Mouse (Mus musculus) midbrain, embryonic 15.5 days (tissue): ENCODE results near the gene Zfp991. TPM values are rescaled to one million over a fixed set of nuclear protein-coding genes. Genes with fewer than 3 reads are reported as not detected.
"Not testable (repeated sequence)": the region's sequence is repeated elsewhere in the genome, so short reads cannot be mapped to it uniquely, and the experiment has no call there.

Experiments
- ATAC-seq: fragments of 200-750 bp; cut with Nextera tagmentation; replicated peaks from 2 replicates; pipeline ENCODE4 v1.8.0; 2017; ENCODE audit warnings: moderate TSS enrichment
- H3K27ac ChIP-seq: fragments of 300-500 bp; sonication (generic); 2 replicates; pipeline ENCODE4 v1.5.1; 2015; ENCODE audit warnings: mild to moderate bottlenecking, inconsistent platforms
- H3K27me3 ChIP-seq: fragments of 300-500 bp; sonication (generic); replicated peaks from 2 replicates; pipeline ENCODE4 v1.6.1; 2015; ENCODE audit warnings: inconsistent platforms
- H3K36me3 ChIP-seq: fragments of 300-500 bp; sonication (generic); replicated peaks from 2 replicates; pipeline ENCODE4 v1.6.1; 2015; ENCODE audit warnings: inconsistent platforms
- H3K4me1 ChIP-seq: fragments of 300-500 bp; sonication (generic); 2 replicates; pipeline ENCODE4 v1.6.1; 2015; ENCODE audit warnings: inconsistent platforms
- H3K4me2 ChIP-seq: fragments of 300-500 bp; sonication (generic); 2 replicates; pipeline ENCODE4 v1.6.1; 2015; ENCODE audit warnings: inconsistent platforms, mild to moderate bottlenecking, moderate library complexity
- H3K4me3 ChIP-seq: fragments of 300-500 bp; sonication (generic); 2 replicates; pipeline ENCODE4 v1.5.1; 2015; ENCODE audit warnings: mild to moderate bottlenecking, inconsistent platforms
- H3K9ac ChIP-seq: fragments of 300-500 bp; sonication (generic); 2 replicates; pipeline ENCODE4 v1.6.1; 2015; ENCODE audit warnings: mild to moderate bottlenecking, inconsistent platforms
- H3K9me3 ChIP-seq: fragments of 300-500 bp; sonication (generic); 2 replicates; pipeline ENCODE4 v1.6.1; 2016; ENCODE audit warnings: inconsistent platforms
- WGBS: fragments of 180-500 bp; shearing (Covaris S2); methylation state at CpG from one replicate; pipeline ENCODE4 v1.1.7; 2015; ENCODE audit warnings: mixed read lengths; 5-methylcytosine and 5-hydroxymethylcytosine counted together
- polyA plus RNA-seq: library from polyadenylated mRNA; unstranded; fragments of >200 nt; fragmentation: Nextera tagmentation; extraction: Ambion mirVana; gene quantifications from 2 replicates; pipeline ENCODE4 v1.2.1, GENCODE M21; 2015

The Zfp991 gene
- polyA plus RNA-seq, 1 experiment from 2014 or later: 3.2 TPM

- not testable (repeated sequence) for H3K9me3 ChIP-seq, H3K27ac ChIP-seq, H3K4me2 ChIP-seq, H3K4me3 ChIP-seq, H3K36me3 ChIP-seq, ATAC-seq, H3K27me3 ChIP-seq, H3K9ac ChIP-seq, H3K4me1 ChIP-seq
- 84% methylated on average over 2 of the region's 2 CpGs for WGBS
These were observed 65.4 kb downstream of the Zfp991 start for GRCm38 (mm10) chr4:147197210-147197609.

- 76% methylated on average over 6 of the region's 6 CpGs for WGBS
These were observed 67.4 kb downstream of the Zfp991 start for GRCm38 (mm10) chr4:147199055-147199750.

GRCm38 (mm10) chr4:147201920-147202660 is 70.3 kb downstream of the Zfp991 start:
- WGBS: 89% methylated on average over 14 of the region's 16 CpGs
- not testable (repeated sequence) for H3K36me3 ChIP-seq, H3K27me3 ChIP-seq, H3K9ac ChIP-seq, H3K9me3 ChIP-seq, ATAC-seq, H3K4me2 ChIP-seq, H3K4me1 ChIP-seq, H3K4me3 ChIP-seq, H3K27ac ChIP-seq

More at GRCm38 (mm10) chr4:147199055-147199750, 67.4 kb downstream of the Zfp991 start:
- H3K9me3 ChIP-seq, H3K4me3 ChIP-seq, H3K36me3 ChIP-seq, H3K27ac ChIP-seq, H3K4me1 ChIP-seq, H3K4me2 ChIP-seq, H3K9ac ChIP-seq, H3K27me3 ChIP-seq: not testable (repeated sequence)
- peak; percentile 50; the same call in 1 of the 2 replicates for ATAC-seq

- H3K36me3 ChIP-seq, H3K9me3 ChIP-seq, H3K4me3 ChIP-seq, H3K9ac ChIP-seq, H3K27ac ChIP-seq, H3K4me1 ChIP-seq, H3K27me3 ChIP-seq, H3K4me2 ChIP-seq, ATAC-seq: not testable (repeated sequence)
- 87% methylated on average over 3 of the region's 7 CpGs for WGBS
These were observed 80.5 kb downstream of the Zfp991 start for GRCm38 (mm10) chr4:147212182-147212928.

GRCm38 (mm10) chr4:147214233-147214632 is 82.4 kb downstream of the Zfp991 start:
- H3K9me3 ChIP-seq, ATAC-seq, H3K4me1 ChIP-seq, H3K4me3 ChIP-seq, H3K4me2 ChIP-seq, H3K36me3 ChIP-seq, H3K27ac ChIP-seq, H3K9ac ChIP-seq, H3K27me3 ChIP-seq: not testable (repeated sequence)
- whole genome bisulfite sequencing: no CpG with 5 or more reads among the region's 1 CpGs

- H3K27ac ChIP-seq, H3K4me3 ChIP-seq, H3K36me3 ChIP-seq, ATAC-seq, H3K27me3 ChIP-seq, H3K4me2 ChIP-seq, H3K4me1 ChIP-seq, H3K9ac ChIP-seq: not testable (repeated sequence)
- H3K9me3 ChIP-seq: peaks cover 13% of the 10 kb centered on the region
- WGBS: 71% methylated on average over 3 of the region's 4 CpGs
These were observed 85.8 kb downstream of the Zfp991 start for GRCm38 (mm10) chr4:147217676-147218075.

- not testable (repeated sequence) for H3K27ac ChIP-seq, H3K36me3 ChIP-seq, H3K9ac ChIP-seq, ATAC-seq, H3K27me3 ChIP-seq, H3K4me1 ChIP-seq
- Histone ChIP-seq H3K4me2 (peak overlapping the region; percentile 35), H3K9me3 (peaks cover 16% of the 10 kb centered on the region), H3K4me3 (peak overlapping the region; percentile 19)
- 71% methylated on average over 51 of the region's 51 CpGs for WGBS
These were observed 87.7 kb downstream of the Zfp991 start for GRCm38 (mm10) chr4:147219319-147220070.

GRCm38 (mm10) chr4:147220226-147220625 is 88.4 kb downstream of the Zfp991 start:
- H3K9me3 ChIP-seq: peaks cover 22% of the 10 kb centered on the region
- not testable (repeated sequence) for ATAC-seq, H3K4me3 ChIP-seq, H3K27ac ChIP-seq, H3K36me3 ChIP-seq, H3K4me1 ChIP-seq, H3K9ac ChIP-seq, H3K27me3 ChIP-seq, H3K4me2 ChIP-seq
- 89% methylated on average over 17 of the region's 20 CpGs for WGBS

GRCm38 (mm10) chr4:147222021-147222420 is 90.2 kb downstream of the Zfp991 start:
- not testable (repeated sequence) for H3K4me1 ChIP-seq, H3K27ac ChIP-seq, ATAC-seq, H3K27me3 ChIP-seq, H3K4me2 ChIP-seq, H3K9ac ChIP-seq, H3K36me3 ChIP-seq, H3K4me3 ChIP-seq
- WGBS: 80% methylated on average over 5 of the region's 5 CpGs
- H3K9me3 ChIP-seq: peaks cover 29% of the 10 kb centered on the region

- WGBS: 95% methylated on average over 24 of the region's 24 CpGs
These were observed 92.1 kb downstream of the Zfp991 start for GRCm38 (mm10) chr4:147223778-147224435.

GRCm38 (mm10) chr4:147225616-147226015 is 93.8 kb downstream of the Zfp991 start:
- H3K9ac ChIP-seq, H3K4me2 ChIP-seq, H3K27me3 ChIP-seq, H3K27ac ChIP-seq, H3K4me1 ChIP-seq, H3K36me3 ChIP-seq, H3K4me3 ChIP-seq, ATAC-seq: not testable (repeated sequence)
- WGBS: 93% methylated on average over 10 of the region's 15 CpGs
- H3K9me3 ChIP-seq: peaks cover 21% of the 10 kb centered on the region

More at GRCm38 (mm10) chr4:147223778-147224435, 92.1 kb downstream of the Zfp991 start:
- H3K4me2 ChIP-seq, H3K9ac ChIP-seq, H3K27me3 ChIP-seq, H3K4me1 ChIP-seq, H3K36me3 ChIP-seq, H3K27ac ChIP-seq, ATAC-seq, H3K4me3 ChIP-seq: not testable (repeated sequence)
- peaks cover 29% of the 10 kb centered on the region for H3K9me3 ChIP-seq
